Mouse (Mus musculus): ENCODE measurements around the gene Elp5.
"Not testable (repeated sequence)": the region's sequence is repeated elsewhere in the genome, so short reads cannot be mapped to it uniquely, and the experiment has no call there.

The Elp5 gene

DNA sequence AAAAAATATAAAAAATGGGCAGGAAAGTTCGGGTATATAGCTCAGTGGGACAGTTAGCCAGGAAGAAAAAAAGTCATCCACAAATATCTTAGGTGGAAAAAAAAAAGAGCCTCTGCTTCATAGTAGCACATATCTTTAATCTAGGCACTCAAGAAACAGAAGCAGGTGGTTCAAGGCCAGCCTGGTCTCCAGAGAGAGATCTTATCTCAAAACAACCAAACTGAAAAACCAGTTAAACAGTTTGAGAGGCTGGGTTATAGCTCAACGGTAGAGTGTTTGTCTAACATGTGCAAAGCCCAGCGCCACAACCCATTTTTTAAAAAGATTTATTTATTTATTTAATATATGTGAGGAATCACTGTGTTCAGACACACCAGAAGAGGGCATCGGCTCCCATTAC, 49.3 kb downstream of the Elp5 start:
- DNase-seq (ENCODE audit: low spot score): no peak

DNA sequence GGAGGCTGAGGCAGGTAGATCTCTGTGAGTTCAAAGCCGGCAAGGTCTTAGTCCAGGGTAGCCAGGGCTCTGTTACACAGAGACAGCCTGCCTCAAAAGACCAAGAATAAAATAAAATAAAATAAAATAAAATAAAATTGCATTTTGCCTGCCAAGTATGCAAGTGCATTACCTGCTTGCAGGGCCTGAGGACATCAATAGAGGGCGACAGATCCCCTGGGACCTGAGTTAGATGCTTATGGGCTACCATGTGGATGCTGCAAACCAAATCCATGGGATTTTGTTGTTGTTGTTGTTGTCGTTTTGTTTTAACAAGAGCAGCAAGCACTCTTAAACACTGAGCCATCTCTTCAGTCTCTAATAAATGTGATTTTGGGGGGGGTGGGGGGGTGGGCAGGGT, 50.1 kb downstream of the Elp5 start:
- DNase-seq (ENCODE audit: low spot score): no peak

DNA sequence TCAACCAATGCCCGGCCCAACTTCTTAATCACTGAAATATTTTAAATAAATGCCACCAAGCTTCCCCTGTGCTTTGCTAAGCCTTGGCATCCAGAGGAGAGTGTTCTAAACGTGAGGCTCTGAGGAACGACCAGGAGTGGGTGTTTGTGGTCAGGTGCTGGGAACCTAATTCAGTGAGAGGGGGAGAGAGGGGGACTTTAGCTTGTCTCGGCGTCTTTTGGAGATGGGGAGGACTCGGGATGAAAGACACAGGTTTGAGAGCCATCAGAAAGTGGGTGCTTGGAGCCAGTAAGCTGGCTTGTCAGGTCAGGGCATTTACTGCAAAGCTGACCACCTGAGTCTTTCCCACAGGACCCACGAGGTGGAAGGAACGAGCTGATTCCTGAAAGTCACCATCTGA, 50.5 kb downstream of the Elp5 start:
- DNase-seq (ENCODE audit: low spot score): no peak

DNA sequence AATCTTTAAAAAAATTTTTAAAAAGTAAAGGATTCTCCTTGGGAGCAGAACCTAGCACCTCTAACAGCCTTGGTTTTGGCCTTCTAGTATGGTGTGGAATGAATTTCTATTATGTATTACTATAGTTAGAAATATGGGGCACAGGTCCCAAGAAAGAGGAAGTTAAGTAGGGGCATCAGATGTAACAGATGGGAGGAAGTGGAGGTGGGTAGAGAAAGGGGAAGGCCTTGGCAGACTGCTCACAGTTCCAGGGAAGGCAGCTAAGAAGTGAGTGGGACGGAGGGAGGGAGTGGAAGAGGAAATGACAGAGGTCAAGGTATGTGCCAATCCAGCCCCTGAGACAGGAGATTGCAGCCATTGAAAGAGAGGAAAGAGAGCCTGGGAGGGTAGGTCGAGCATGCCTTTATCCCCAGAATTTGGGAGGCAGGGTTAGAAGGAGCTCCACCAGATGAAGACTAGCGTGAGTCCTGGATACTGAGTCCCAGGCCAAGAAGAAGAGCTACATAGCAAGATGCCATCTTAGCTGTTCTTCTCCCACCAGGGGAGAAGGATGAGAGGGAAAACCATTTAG, 51.3 kb downstream of the Elp5 start:
- no peak for DNase-seq (ENCODE audit: low spot score)

DNA sequence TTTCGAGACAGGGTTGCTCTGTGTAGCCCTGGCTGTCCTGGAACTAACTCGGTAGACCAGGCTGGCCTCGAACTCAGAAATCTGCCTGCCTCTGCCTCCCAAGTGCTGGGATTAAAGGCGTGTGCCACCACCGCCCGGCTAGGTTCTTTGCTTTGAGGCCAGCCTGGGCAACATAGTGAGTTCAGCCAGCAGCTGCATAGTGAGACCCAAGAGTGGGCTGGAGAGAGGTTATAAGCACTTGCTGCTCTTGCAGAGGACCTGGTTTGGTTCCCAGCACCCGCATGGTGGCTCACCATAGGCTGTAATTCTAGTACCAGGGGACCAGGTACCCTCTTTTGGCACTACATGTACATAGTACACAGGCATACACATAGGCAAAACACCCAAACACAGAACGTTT, 52.1 kb downstream of the Elp5 start:
- not testable (repeated sequence) for DNase-seq (ENCODE audit: low spot score)

DNA sequence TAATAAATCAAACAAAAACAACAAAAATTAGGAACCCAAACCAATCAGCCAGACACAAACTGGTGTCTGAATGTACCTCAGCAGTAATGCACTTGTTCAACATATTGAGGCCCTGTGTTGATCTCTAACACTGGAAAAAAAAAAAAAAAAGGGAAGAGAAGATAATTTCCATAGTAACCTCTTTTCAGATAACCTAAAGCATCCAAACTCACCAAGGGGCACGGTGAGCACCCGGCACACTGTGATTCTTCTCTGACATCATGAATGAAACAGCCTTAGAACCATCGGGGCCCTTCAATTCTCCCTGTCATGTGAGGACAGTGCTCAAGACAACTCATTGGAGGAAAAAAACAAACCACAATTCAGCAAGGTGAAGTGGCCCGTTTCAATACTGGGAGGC, 52.6 kb downstream of the Elp5 start:
- DNase-seq (ENCODE audit: low spot score): no peak

DNA sequence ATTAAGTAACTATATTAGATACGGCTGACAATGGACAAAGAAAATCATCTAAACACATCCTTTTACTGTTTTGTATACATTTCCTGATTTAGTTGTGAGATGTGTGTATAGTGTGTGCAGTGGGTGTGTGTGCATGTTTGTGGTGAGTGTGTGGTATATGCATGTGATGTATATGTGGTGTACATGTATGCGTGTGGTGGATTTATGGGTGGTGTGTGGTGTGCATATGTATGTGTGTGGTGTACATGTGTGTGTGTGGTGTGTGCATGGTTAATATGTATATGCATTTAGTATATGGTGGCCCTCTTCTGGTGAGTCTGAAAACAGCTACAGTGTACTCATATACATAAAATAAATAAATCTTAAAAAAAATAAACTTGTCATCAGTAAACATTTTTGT, 54.8 kb downstream of the Elp5 start:
- no peak for DNase-seq (ENCODE audit: low spot score)

DNA sequence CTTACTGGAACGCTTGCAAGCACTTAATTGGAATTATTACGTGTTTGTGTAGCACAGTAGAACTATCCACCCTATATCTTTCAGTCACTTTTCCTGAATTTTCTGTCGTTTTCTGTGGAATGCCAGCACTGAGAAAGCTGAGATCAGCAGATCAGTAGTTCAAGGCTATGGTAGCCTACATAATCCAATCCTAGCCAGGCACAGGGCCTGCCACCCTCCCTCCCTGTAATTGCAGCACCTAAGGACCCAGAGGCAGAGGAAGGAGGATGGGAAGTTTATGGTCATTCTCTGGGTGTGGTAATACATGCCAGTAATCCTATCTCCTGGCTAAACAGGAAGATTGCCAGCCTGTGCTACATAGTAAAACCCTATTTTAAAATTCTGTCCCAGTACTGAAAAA, 59.5 kb downstream of the Elp5 start:
- no peak for DNase-seq (ENCODE audit: low spot score)

DNA sequence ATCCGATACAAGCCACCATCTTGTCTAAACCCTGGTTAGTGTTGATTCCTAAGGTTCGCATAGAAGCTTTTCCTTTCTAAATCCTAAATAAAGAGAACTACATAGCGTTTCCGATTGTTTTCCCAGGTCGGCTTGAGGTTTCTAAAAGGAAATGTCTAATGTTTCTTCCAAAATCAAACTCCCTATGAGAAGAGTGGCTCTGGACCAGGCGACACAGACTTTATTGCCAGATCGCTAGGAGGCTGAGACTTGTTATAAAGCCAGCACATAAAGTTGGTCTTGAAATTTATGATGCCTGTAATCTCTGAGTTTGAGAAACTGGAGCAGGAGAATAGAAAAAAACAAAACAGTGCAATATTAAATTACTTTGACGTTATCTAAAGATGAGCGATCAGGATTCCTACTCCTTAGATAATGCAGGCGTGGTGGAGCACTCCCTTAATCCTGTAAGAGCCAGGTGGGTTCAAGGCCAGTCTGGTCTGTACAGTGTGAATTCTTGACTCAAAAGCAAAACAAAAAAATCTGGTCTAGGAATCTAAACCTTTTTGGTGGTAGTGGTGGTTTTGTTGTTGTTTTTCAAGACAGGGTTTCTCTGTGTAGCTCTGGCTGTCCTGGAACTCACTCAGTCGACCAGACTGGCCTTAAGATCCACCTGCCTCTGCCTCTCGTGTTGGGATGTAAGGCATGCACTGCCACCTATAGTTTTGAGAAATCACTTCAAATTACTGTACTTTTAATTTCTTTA, 60.1 kb downstream of the Elp5 start:
- no peak for DNase-seq (ENCODE audit: low spot score)

DNA sequence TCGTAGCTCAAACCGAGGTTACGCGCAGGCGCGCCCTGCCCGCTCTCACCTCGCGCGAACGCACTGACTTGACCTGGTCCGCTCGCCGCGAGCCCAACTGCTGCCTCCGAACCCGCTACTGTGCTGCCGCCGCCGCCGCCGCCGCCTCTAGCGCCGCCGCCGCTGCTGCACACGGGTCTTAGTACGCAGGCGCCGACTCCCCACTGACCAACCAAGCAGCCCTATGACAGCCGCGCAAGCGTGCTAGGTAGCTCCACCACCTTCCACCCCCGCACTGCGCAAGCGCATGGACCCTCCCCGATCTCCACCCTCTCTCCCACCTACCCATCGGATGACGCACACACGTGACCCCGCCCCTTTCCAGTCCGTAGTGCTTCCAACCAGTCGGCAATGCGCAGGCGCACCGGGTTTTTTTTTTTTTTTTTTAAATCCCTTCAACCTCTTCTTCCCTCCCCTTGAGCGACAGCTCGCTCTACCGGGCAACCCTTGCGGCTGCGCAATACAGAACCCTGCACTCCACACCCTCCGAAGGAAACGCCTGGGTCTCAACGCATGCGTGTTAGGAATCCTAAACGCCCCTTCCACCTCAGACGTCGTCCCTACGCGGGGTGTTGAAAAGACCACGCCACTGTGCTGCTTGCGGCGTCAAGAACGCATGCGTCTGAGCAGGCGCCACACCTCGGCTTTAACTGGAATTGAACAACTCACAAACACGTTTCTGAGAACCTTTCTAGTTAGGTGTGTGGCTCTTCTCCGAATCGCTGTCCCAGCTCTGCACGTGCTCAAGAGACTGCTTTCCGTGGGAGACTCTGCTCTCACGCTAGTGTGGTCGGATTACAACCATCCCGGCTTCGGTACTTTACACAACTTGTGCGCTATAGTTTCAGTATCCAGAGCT, 61.0 kb downstream of the Elp5 start, which contains the start of gene Eif5a:
Gene Eif5a, minus strand, starts transcription at position 845 of the 898 bp plus-strand sequence.
- peak; percentile 97 for DNase-seq (ENCODE audit: low spot score)

DNA sequence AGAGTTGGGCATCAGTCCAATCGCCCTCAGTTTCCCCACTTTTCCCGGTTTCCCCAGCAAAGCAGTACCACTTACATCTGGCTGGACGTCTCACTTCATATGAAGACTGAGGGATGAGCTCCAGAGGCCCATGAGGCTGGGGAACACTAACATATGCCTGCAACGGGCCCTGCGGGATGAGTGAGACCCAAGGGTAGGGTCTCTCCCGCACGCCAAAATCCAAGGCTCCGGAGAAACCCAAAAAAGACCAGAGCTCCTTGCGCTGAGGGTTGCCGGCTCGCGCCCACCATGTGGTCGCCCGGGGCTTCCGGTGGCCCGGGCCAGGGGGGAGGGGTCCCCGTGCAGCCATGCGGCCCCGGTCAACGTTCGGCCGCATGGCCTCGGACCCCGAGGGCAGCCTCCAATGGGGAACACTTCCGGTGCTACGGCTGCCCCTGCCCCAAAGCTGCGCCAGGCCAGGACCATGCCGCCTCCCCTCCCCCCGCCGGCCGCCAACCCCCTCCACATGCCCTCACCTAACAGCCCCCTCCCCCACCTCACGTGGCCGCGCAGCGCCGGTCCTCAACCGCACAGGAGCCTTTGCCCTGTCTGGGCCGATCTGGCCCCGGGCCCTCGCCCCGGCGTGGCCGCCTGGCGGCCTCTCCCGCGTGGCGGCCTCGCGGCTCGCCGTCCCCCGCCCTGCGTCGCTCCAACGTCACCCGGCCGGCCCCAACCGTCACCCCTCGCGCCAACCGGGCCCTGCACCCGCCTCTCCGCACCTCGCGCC, 61.9 kb downstream of the Elp5 start:
- no peak for DNase-seq (ENCODE audit: low spot score)

DNA sequence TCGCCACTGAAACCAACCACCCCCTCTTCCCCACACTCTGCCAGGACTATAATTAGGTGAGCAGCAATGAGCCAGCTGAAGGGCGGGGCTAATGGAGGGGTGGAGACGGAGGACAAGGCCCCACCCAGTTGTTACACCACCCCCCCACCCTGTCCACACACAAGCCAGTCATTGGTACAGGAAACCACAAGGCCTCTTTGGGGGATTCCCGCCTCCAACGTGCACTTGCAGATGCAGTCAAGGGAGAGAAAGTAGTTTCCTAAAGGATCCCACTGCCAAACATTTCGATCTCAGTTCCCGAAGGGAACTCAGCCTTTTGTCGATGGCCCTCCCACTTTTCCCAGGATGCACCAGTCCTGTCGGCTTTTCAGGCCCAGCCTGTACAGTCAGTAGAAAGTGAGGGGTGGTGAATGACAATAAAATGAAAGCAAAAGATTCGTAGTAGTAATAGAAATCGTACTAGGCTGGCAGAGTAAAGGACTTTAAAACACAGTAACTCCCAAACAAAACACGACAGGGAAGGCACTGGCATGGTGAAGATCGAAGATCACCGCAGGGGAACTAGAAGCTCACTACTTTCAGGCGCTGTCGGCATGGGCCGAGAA, 62.6 kb downstream of the Elp5 start:
- no peak for DNase-seq (ENCODE audit: low spot score)

DNA sequence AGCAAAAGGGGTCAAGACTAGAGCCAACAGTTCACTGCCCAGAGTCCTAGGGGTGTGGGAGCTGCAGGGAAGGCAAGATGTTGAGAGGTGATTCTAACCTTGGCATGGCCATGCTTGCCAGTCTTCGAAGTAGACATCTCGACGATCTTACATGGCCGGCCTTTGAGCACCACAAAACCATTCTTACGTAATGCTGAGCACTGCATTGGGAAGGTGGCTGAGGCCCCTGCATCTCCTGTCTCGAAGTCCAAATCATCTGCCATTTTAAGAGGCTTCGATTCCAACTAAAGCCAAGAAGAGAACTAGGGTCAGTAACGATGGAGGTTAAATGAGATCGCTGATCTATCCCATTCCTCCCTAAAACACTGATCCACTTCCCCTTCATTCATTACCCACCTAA, 63.3 kb downstream of the Elp5 start:
- DNase-seq (ENCODE audit: low spot score): no peak
